Mouse (Mus musculus): ENCODE data around the gene Pax3.

Gene Pax3

GRCm38 (mm10) chr1:78103511-78103910, 93.4 kb downstream of the Pax3 start:
- in situ Hi-C loops (cut with MboI; ENCODE audit: unreplicated experiment in 2 of 2): no loop called here

- in situ Hi-C loops (cut with MboI; ENCODE audit: unreplicated experiment in 2 of 2): no loop called here
These were observed 103.3 kb downstream of the Pax3 start for GRCm38 (mm10) chr1:78093619-78094018.

- in situ Hi-C loops (cut with MboI; ENCODE audit: unreplicated experiment in 2 of 2): no loop called here
These were observed 108.3 kb downstream of the Pax3 start for GRCm38 (mm10) chr1:78088646-78089045.

- in situ Hi-C loops (cut with MboI; ENCODE audit: unreplicated experiment in 2 of 2): no loop called here
These were observed 115.2 kb downstream of the Pax3 start for GRCm38 (mm10) chr1:78081761-78082160.

GRCm38 (mm10) chr1:78060850-78061249, 136.1 kb downstream of the Pax3 start:
- in situ Hi-C loops (cut with MboI; ENCODE audit: unreplicated experiment in 2 of 2): no loop called here

GRCm38 (mm10) chr1:78057939-78058338, 139.0 kb downstream of the Pax3 start:
- in situ Hi-C loops (cut with MboI; ENCODE audit: unreplicated experiment in 2 of 2): no loop called here

GRCm38 (mm10) chr1:78053677-78054076, 143.3 kb downstream of the Pax3 start:
- in situ Hi-C loops (cut with MboI; ENCODE audit: unreplicated experiment in 2 of 2): no loop called here

Measured in v-Abl transformed pro-B cells (cell line).